Mouse (Mus musculus) urinary bladder, postnatal 10 days (tissue): Measurements from ENCODE around the gene Asic1.

Experiments used
- DNase-seq: peaks from one replicate; pipeline ENCODE4 v3.0.0; 2022; ENCODE audit warnings: low spot score

Asic1 gene

DNA sequence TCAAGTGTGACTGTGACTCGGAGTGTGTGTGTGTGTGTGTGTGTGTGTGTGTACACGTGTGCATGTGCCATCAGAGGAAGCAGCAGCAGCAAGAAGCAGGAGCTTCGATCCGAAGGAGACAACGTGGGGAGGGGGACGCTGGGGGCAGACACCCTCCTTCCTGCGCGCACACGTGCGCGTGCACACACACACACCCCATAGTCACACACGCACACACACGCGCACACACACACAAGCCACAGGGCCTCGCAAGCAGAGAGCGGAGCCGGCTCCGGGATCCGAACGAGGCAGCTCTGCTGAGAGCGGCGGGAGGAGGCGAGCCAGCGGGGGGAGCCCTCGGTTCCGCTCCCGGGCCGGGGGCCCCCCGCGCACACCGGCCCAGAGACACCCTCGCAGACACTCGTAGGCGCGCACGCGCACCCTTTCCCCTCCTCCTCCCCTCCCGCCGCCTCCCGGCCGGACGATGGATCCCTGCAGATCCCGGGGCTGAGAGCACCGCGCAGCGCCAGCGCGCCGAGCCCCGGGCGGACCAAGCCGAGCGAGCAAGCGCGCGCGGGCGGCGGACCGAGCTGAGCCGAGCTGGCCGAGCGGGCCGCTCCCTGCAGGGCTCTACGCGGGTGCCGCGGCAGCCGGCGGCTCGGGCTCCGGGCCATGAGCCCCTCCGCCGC is at the start of gene Asic1:
Gene Asic1, plus strand, starts transcription at position 215 of the 668 bp plus-strand sequence.
- DNase-seq = peak; percentile 27

- DNase-seq = no peak
Observed at GRCm38 (mm10) chr15:99622063-99622462, 48.1 kb upstream of the Asic1 start.

GRCm38 (mm10) chr15:99631618-99632017 is 38.5 kb upstream of the Asic1 start:
- no peak for DNase-seq

GRCm38 (mm10) chr15:99634702-99635101 is 35.5 kb upstream of the Asic1 start:
- no peak for DNase-seq

DNA sequence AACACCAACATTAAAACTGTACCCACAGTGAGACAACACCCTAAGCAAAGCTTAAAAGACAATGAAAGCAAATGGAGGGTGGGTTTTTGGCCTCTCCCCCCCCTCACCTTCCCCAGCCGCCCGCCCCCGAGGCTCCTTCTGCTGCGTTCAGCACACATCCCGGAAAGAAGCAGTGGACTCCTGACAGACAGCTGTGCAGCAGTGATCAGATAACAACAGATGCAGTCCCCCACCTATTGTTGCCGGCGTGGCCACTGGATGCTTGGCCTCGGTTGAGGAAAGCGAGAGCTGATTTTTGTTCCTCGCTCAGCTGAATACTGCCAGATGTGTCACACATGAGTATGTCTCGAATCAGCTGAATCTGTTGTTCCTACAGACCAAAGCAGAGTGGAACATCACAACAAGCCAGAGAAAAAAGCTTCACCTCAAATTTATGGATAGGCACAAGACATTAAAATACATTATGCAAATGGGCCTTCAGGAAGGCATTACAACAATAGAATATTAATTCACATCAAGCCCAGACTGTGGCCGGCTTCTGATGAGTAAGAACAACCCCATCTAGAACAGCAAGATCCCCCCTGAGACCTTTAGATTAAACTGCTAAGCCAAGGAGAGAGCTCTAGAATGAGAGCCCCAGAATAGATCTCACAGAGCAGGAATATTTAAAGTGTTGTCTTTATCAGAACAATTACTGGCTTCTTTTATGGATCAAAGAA is 32.6 kb upstream of the Asic1 start:
- no peak for DNase-seq

DNA sequence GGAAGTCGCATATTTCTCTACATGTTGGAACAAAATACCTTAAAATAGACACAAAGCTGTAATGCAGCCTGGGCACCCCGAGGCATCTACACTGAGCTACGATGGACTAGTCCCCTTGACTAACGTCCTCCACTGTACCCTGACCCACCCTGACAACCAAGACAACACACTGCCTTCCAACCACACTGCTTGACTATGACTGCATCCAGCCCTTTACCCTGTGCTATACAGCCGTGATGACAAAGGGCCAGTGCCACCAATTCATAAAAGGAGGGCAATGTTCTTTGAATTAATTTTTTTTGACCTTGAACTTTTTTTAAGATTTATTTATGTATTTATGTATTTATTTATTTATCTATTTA is 32.1 kb upstream of the Asic1 start:
- DNase-seq = no peak

GRCm38 (mm10) chr15:99642622-99643021 is 27.5 kb upstream of the Asic1 start:
- DNase-seq = no peak

DNA sequence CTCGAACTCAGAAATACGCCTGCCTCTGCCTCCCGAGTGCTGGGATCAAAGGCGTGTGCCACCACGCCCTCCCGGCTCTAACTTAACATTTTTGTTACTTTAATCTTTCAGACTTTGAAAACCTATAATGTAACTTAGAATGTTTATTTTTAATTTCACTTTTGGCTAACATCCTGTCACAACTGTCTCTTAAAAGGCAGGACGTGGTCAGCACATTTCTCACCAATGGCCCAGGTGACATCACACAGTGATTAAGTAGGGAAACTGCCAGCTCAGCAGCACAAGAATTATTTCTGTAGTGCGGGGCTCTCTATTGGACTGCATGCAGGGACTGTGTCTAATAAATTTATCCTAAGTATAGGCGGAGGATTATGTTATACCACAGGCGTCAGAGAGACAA is 26.3 kb upstream of the Asic1 start:
- no peak for DNase-seq

DNA sequence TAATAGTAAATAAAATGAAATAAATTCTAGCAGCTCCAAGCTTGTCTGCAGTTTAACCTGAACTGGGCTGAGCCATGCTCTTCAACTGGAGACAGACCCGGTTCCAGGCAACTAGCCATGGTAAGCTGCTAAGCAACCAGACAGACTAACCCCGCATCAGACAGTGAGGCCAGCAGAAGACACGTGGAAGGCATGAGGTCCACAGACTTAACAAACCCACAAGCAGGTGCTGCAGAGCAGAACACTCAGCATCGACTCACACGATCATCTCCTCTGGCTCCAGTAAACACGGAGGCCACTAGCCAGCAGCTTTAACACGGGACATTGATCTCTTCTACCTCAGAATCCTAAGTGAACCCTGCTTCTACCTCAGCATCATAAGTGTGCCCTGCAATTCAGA is 25.4 kb upstream of the Asic1 start:
- no peak for DNase-seq

- DNase-seq = no peak
Observed at GRCm38 (mm10) chr15:99648326-99648725, 21.8 kb upstream of the Asic1 start.

DNA sequence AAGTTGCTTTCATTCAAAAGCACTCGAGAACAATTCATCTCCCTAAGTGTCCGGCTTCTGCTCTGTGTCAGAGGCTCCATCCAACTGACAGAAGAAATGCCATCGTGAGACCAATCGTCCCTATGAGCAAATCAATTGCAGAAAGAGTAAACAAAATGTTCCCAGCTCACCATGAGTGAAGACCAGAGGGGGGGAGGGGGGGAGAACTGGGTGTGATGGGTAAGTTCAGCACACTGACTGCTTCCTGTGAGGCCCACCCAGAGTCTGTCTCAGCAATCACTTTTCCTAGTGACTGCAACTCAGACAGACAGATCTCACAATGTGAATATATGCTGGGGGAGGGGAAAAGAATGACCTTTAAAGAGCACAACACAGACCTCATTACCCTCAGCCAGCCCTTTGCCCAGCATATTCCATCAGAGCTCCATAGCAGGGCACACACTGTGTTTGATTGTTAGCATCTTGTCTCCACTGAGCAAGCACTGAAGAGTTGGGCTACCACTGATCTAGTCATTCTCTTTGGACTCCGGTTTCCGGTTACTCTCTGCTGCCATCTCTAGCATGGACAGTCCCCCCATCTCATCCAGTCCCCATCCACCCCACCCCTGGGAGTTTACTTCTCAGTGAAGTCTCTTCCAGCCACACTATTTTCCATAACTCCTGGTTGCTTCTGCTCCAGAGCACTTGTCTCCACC is 21.0 kb upstream of the Asic1 start:
- DNase-seq = no peak

- no peak for DNase-seq
Observed at GRCm38 (mm10) chr15:99650304-99650703, 19.9 kb upstream of the Asic1 start.

- DNase-seq = peak; percentile 84
Observed at GRCm38 (mm10) chr15:99651163-99651872, 18.9 kb upstream of the Asic1 start, which contains the start of gene Racgap1. Gene Racgap1 (minus strand): TSS chr15:99651656.

GRCm38 (mm10) chr15:99651984-99652872 is 17.9 kb upstream of the Asic1 start:
- DNase-seq = no peak

GRCm38 (mm10) chr15:99653291-99653690 is 16.9 kb upstream of the Asic1 start:
- no peak for DNase-seq

DNA sequence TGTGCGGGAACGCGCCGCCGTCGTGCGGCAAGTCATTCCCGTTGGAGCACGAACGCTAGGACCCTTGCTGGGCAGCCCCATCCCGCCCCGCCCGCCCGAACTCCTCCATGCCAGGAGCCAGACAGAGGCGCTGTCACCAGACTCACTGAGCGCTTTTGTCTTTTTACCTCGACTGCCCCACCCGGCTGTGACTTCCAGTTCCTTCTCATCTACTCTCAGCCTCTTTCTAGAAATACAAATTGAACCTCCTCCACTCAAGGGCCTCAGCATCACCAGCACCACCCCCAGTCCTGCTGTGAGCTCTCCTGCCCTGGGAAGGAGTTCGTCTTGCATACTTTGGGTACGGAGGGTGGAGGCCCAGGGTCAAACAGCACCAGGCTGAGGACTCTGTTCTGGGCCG is 16.3 kb upstream of the Asic1 start:
- DNase-seq = no peak

GRCm38 (mm10) chr15:99655956-99656355 is 14.2 kb upstream of the Asic1 start:
- no peak for DNase-seq

GRCm38 (mm10) chr15:99658437-99658836 is 11.7 kb upstream of the Asic1 start:
- DNase-seq = no peak

DNA sequence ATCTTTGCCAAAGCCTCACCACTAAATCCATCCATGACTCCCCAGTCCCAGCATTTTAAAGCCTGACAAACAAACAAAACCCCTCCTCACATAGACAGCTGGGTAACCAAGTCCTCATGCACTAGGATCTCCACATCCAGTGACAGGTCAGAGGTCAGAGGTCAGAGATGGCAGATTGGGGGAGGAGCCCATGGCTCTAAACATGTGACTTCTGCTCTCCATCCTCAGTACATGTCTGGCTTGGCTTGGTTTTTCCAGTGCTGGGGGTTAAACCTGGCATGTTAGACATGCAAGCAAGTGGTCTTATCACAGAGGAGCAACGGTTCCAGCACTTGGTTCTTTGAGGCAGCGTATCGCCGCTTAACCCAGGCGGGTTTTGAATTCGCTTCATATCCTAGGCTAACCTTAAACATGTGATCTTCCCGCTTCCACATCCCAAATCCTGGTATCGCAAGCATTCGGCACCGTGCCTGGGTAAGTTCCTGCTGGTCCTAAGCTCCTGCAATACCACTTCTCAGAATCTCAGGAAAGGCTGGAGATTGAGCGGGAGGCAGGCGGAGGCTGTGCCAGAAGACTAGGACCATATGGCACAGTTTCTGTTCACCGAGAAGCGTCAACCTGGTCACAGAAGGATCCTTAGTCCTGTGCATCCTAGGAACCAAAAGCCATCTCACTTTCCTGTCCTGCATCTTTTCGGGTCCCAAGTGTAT is 8.9 kb upstream of the Asic1 start:
- DNase-seq = no peak

DNA sequence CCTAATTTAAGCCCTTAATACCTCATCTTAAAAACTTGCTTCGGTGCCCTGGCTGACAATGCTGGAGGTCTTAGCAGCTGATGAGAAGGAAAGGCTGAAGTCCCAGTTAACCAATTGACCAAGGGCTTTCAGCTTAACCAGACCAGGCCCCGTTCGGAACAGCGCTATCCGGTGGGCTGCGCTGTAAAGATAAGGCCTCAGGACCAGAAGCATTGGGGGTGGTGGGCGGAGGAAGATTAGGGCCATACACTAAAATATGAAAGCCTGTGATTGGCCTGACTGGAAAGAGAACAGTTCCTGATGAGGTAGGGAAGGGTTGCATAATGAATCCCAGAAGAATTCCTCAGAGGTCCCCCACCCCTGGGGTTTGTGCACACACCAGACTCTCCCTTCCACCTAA is 7.8 kb upstream of the Asic1 start:
- DNase-seq = no peak
